Mouse (Mus musculus): ENCODE data around the gene H2-Q10.
"Not testable (repeated sequence)": the region's sequence is repeated elsewhere in the genome, so short reads cannot be mapped to it uniquely, and the experiment has no call there.

Gene H2-Q10

DNA sequence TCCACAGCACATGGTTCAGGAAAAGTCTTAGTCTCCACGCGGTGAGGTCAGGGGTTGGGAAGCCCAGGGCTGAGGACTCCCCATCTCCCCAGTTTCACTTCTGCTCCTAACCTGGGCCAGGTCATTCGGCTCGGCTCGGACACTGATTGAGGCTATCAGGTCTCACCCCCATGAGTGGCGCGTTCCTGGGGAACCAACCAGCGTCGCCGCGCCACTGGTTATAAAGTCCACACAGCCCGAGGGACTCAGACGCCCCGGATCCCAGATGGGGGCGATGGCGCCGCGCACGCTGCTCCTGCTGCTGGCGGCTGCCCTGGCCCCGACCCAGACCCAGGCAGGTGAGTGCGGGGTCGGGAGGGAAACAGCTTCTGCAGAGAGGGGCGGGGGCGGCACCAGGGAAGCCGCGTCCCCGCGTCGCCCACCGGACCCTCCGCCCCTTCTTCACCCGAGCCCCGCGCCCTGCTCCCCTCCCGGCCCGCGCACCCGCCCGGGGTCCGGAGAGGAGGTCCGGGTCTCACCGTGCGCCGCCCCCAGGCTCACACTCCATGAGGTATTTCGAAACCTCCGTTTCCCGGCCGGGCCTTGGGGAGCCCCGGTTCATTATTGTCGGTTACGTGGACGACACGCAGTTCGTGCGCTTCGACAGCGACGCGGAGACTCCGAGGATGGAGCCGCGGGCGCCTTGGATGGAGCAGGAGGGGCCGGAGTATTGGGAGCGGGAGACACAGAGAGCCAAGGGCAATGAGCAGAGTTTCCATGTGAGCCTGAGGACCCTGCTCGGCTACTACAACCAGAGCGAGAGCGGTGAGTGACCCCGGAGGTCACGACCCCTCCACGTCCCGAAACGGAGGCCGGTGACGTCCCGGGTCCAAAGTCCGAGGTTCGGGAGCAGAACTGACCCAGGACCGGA lies at the start of gene H2-Q10:
Gene H2-Q10 (plus strand): TSS at position 248 of the 910 bp plus-strand sequence.
- DNase-seq (ENCODE audit: low read depth, low spot score), result peak; percentile 46

DNA sequence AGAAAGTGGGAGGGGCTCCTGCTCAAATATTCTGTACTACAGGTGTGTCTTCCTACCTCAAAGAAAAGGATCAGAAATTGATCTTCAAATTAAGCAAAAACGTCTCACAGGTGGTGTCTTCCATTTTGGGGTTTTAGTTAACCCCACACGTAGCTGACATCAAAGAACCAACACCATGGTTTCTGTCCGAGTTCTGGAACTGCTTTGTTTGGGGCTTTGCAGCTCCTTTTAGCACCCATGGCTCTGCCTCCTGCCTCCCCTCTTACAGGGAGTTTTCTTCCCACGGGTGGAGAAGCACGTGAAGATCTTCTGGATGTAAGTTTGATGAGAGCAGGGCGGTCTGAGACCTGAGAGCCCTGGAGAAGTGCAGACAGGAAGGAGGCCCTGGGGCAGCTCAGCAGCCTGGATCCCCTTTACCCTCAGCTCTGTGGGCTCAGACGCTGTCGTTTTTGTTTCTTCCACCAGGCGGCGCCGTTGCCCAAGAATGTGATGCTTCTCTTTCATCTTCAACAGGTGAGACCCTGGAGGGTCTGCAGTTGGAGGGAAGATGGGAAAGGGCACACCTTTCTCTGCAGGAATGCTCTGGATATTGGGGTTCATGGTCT lies 49.6 kb upstream of the H2-Q10 start:
- DNase-seq (ENCODE audit: low read depth, low spot score), result peak; percentile 81

DNA sequence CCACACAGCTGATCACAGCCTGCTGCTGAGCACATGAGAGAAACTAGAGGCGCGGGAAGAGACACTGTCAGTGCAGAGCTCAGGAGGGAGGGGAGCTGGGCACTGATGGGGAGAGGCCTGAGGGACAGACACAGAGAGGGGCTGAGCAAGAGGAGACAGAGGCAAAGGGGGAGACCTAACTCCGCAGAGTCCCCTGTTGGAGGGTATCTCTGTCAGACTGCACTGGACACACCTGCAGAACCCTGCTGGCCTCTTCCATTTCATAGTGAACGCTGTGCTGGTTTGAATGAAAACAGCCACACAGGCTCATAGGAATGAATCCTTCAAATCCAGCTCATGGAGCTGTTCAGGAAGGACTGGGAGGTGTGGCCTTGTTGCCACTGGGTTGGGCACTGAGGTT lies 48.6 kb upstream of the H2-Q10 start:
- not testable (repeated sequence) for DNase-seq (ENCODE audit: low read depth, low spot score)

DNA sequence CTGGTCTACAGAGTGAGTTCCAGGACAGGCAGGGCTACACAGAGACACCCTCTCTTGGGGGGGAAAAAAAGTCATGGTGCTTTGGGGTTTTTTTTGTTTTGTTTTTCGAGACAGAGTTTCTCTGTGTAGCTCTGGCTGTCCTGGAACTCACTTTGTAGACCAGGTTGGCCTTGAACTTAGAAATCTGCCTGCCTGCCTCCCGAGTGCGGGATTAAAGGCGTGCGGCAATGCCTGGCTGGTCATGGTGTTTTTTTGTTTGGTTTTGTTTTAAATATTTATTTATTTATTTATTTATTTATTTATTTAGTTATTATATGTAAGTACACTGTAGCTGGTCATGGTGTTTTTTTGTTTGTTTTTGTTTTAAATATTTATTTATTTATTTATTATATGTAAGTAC lies 47.5 kb upstream of the H2-Q10 start:
- not testable (repeated sequence) for DNase-seq (ENCODE audit: low read depth, low spot score)

DNA sequence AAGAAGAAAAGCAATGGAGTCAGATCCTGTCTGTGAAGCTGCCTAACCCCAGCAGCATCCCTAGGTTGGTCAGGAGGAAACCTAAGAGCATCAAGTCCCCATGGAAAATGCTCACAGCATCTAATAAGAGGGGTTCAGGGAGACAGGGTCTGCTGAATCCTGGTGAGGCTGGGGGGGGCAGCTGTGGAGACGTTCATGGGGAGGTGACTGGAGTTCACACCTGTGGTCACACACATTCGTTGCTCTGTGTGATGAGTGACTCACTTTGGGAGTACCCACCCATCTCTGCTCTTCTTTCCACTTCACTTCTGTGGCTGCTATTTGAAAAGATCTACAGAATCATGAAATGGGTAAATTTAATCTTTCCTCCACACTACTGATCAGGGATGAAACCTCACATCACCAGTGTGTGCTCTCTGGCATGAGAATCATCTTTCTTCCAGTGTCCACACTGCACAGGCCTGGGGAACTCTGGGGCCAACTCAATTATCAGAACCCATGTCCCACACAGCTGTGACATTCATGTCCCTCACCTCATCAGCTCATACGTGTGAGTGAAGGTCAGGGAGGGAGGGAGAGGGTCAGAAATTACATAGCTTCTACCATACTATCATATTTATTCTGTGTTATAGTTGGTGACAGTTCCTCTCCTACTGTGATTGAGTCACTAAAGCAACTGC lies 46.6 kb upstream of the H2-Q10 start:
- DNase-seq (ENCODE audit: low read depth, low spot score), result not testable (repeated sequence)

DNA sequence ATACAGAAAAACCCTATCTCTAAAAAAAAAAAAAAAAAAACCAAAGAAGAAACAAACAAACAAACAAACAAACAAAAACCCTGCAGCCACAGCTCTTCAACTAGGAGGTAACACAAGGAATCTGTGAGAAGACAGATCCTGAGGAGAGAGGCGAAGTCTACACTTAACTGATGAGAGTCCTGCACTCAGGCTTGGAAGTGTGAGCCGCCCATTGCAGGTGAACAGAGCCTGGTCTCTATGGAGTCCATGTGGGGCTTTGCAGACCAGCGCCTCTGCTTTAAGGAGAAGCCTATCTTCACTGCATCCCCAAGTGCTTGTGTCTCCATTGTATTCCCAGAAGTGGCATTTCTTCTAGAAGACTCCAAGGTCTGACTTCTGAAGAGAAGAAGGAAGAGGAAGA lies 45.8 kb upstream of the H2-Q10 start:
- DNase-seq (ENCODE audit: low read depth, low spot score), result not testable (repeated sequence)

DNA sequence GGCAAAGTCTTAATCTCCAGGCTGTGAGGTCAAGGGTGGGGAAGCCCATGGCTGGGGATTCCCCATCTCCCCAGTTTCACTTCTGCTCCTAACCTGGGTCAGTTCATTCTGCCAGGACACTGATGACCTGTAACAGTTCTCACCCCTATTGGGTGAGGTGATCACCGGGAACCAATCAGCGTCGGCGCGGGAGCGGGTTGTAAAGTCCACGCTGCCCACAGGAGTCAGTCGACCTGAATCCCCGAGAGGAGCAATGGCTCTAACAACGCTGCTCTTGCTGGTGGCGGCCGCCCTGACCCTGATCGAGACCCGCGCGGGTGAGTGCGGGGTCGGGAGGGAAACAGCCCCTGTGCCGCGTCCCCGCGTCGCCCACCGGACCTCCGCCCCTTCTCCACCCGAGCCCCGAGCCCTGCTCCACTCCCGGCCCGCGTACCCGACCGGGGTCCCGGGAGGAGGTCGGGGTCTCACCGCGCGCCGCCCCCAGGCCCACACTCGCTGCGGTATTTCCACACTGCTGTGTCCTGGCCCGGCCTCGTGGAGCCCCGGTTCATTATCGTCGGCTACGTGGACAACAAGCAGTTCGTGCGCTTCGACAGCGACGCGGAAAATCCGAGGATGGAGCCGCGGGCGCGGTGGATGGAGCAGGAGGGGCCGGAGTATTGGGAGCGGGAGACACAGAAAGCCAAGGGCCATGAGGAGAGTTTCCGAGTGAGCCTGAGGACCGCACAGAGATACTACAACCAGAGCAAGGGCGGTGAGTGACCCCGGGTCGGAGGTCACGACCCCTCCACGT lies 45.1 kb upstream of the H2-Q10 start, which contains the start of gene H2-Q6:
Gene H2-Q6 (plus strand): TSS at position 227 of the 793 bp plus-strand sequence.
- peak; percentile 63 for DNase-seq (ENCODE audit: low read depth, low spot score)

DNA sequence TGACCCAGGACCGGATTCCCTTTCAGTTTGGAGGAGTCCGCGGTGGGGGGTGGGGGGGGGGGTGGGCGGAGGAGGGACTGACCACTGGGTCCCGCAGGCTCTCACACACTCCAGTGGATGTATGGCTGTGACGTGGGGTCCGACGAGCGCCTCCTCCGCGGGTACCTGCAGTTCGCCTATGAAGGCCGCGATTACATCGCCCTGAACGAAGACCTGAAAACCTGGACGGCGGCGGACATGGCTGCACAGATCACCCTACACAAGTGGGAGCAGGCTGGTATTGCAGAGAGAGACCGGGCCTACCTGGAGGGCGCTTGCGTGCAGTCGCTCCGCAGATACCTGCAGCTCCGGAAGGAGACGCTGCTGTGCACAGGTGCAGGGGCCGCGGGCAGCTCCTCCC lies 44.4 kb upstream of the H2-Q10 start:
- peak; percentile 55 for DNase-seq (ENCODE audit: low read depth, low spot score)

DNA sequence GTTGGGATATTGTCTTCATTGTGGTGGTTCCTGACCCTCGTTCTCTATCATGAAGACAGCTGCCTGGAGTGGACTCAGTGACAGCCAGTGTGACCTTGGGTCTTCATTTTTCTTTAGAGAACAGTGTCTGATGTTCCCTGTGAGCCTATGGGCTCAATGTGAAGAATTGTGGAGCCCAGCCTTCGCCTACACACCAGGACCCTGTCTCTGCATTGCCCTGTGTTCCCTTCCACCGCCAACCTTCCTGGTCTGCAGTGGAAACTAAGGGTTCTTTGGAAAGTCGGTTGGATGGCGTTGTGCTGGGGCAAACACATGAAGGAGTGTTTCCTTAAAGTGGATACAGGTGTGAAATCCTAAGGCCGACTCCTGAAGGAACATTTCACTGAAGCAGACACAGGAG lies 41.0 kb upstream of the H2-Q10 start:
- DNase-seq (ENCODE audit: low read depth, low spot score), result not testable (repeated sequence)

DNA sequence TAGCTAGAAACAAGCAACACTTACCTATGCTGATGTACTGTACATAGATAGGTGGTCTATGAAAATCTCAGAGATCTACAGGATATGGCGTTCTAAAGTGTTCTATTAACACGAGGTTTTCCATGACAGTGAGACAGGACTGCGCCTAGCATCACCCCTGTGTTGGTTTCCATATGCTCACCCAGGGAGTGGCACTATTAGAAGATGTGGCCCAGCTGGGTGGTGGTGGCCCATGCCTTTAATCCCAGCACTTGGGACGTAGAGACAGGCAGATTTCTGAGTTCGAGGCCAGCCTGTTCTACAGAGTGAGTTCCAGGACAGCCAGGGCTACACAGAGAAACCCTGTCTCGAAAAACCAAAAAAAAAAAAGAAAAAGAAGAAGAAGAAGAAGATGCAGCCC lies 39.2 kb upstream of the H2-Q10 start:
- not testable (repeated sequence) for DNase-seq (ENCODE audit: low read depth, low spot score)

DNA sequence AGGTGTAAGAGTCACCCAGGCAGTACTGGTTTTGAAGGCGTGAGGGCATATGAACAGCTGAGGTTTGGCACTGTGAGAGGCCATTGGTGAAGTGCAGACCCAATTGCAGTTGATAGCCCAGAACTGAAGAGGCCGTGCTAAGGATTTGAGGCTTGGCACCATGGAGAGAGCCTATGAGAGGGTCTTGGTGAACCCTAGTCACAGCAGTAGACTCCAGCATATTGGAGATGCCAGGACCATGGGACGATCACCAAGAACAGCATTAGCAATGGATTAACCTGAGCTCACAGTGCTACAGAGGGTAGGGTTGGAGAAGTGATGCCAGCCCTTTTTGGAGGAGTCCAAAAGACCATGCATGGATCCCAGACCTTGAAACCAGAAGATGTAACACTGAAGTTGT lies 37.7 kb upstream of the H2-Q10 start:
- not testable (repeated sequence) for DNase-seq (ENCODE audit: low read depth, low spot score)

DNA sequence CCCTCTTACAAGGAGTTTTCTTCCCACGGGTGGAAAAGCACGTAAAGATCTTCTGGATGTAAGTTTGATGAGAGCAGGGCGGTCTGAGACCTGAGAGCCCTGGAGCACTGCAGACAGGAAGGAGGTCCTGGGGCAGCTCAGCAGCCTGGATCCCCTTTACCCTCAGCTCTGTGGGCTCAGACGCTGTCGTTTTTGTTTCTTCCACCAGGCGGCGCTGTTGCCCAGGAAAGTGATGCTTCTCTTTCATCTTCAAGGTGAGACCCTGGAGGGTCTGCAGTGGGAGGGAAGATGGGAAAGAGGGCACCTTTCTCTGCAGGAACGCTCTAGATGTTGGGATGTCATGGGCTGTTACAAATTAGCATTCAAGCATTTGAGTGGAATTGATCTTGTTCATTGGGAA lies 35.1 kb upstream of the H2-Q10 start:
- peak; percentile 90 for DNase-seq (ENCODE audit: low read depth, low spot score)

DNA sequence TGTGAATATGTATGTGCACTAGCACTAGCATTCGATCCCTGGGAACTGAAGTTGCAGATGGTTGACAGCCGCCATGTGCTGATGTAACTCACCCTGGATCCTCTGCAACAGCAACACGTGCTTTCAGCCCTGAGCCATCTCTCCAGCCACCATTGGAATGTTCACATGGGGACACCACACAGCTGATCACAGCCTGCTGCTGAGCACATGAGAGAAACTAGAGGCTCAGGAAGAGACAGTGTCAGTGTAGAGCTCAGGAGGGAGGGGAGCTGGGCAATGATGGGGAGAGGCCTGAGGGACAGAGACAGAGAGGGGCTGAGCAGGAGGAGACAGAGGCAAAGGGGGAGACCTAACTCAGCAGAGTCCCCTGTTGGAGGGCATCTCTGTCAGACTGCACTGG lies 34.3 kb upstream of the H2-Q10 start:
- not testable (repeated sequence) for DNase-seq (ENCODE audit: low read depth, low spot score)

DNA sequence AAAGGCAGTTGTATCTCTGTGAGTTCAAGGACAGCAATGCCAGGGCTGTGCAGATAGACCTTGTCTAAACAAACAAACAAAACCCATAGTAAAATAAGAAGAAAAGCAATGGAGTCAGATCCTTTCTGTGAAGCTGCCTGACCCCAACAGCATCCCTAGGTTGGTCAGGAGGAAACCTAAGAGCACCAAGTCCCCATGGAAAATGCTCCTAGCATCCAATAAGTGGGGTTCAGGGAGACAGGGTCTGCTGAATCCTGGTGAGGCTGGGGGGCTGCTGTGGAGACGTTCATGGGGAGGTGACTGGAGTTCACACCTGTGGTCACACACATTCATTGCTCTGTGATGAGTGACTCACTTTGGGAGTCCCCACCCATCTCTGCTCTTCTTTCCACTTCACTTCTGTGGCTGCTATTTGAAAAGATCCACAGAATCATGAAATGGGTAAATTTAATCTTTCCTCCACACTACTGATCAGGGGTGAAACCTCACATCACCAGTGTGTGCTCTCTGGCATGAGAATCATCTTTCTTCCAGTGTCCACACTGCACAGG lies 32.4 kb upstream of the H2-Q10 start:
- DNase-seq (ENCODE audit: low read depth, low spot score), result not testable (repeated sequence)

DNA sequence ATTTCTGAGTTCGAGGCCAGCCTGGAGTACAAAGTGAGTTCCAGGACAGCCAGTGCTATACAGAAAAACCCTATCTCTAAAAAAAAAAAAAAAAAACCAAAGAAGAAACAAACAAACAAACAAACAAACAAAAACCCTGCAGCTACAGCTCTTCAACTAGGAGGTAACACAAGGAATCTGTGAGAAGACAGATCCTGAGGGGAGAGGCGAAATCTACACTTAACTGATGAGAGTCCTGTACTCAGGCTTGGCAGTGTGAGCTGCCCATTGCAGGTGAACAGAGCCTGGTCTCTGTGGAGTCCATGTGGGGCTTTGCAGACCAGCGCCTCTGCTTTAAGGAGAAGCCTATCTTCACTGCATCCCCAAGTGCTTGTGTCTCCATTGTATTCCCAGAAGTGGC lies 31.5 kb upstream of the H2-Q10 start:
- not testable (repeated sequence) for DNase-seq (ENCODE audit: low read depth, low spot score)

DNA sequence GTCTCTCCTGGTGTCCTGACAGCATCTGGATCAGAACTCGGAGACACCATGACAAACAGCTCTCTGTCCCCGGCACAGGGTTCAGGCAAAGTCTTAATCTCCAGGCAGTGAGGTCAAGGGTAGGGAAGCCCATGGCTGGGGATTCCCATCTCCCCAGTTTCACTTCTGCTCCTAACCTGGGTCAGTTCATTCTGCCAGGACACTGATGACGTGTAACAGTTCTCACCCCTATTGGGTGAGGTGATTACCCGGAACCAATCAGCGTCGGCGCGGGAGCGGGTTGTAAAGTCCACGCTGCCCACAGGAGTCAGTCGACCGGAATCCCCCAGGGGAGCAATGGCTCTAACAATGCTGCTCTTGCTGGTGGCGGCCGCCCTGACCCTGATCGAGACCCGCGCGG lies 31.0 kb upstream of the H2-Q10 start, which contains the start of gene H2-Q7:
Gene H2-Q7 (plus strand): TSS at position 271 of the 400 bp plus-strand sequence.
- peak; percentile 80 for DNase-seq (ENCODE audit: low read depth, low spot score)

DNA sequence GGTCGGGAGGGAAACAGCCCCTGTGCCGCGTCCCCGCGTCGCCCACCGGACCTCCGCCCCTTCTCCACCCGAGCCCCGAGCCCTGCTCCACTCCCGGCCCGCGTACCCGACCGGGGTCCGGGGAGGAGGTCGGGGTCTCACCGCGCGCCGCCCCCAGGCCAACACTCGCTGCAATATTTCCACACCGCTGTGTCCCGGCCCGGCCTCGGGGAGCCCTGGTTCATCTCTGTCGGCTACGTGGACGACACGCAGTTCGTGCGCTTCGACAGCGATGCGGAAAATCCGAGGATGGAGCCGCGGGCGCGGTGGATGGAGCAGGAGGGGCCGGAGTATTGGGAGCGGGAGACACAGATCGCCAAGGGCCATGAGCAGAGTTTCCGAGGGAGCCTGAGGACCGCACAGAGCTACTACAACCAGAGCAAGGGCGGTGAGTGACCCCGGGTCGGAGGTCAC lies 30.6 kb upstream of the H2-Q10 start:
- peak; percentile 40 for DNase-seq (ENCODE audit: low read depth, low spot score)

DNA sequence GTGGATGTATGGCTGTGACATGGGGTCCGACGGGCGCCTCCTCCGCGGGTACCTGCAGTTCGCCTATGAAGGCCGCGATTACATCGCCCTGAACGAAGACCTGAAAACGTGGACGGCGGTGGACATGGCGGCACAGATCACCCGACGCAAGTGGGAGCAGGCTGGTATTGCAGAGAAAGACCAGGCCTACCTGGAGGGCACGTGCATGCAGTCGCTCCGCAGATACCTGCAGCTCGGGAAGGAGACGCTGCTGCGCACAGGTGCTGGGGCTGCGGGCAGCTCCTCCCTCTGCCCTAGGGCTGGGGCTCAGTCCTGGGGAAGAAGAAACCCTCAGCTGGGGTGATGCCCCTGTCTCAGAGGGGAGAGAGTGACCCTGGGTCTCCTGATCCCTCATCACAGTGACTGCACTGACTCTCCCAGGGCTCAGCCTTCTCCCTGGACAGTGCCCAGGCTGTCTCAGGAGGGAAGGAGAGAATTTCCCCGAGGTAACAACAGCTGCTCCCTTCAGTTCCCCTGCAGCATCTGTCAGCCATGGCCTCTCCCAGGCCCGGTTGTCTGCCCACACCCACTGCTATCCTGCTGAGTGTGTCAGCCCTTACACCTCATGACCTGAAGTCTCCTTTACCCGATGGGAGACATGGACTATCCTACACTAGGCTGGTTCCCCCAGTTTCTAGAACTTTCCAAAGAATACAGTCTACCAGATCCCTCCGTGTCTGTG lies 29.8 kb upstream of the H2-Q10 start:
- DNase-seq (ENCODE audit: low read depth, low spot score), result peak; percentile 38

DNA sequence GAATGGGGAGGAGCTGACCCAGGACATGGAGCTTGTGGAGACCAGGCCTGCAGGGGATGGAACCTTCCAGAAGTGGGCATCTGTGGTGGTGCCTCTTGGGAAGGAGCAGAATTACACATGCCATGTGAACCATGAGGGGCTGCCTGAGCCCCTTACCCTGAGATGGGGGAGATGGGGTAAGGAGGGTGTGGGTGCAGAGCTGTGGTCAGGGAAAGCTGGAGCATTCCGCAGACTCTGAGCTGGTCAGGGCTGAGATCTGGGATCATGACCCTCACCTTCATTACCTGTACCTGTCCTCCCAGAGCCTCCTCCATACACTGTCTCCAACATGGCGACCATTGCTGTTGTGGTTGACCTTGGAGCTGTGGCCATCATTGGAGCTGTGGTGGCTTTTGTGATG lies 27.5 kb upstream of the H2-Q10 start:
- not testable (repeated sequence) for DNase-seq (ENCODE audit: low read depth, low spot score)

DNA sequence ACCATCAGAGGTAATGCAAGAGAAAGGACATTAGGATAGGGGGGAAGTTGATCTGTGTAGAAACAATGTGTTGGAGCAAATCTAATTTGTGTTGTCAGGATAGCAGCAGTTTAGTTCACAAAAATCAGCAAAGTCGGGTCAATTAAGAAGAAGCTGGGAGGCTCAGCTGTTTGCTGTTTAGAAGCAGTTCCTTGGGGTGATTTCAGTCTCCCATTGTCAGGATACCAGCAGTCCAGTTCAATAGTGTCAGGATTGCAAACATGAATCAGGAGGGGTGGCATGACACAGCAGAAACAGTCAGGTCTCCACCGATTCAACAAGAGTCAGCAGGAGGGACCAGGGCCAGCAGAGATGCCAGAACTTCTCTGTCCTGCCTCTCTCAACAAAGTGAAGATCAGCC lies 25.4 kb upstream of the H2-Q10 start:
- not testable (repeated sequence) for DNase-seq (ENCODE audit: low read depth, low spot score)
